Mouse (Mus musculus): Measurements from ENCODE around the gene Prdm12. TPM values are rescaled to one million over a fixed set of nuclear protein-coding genes. Genes with fewer than 3 reads are reported as not detected.

The Prdm12 gene
- total RNA-seq, 2 experiments from 2014 or later = 0.16 to 0.44 TPM

GRCm38 (mm10) chr2:31690063-31690462 is 50.2 kb downstream of the Prdm12 start:
- intact Hi-C loops (cut with DNase I) = no loop called here
- no peak for DNase-seq (ENCODE audit: low spot score in 2 of 2)

- intact Hi-C loops (cut with DNase I) = no loop called here
- no peak for DNase-seq (ENCODE audit: low spot score in 2 of 2)
Observed at GRCm38 (mm10) chr2:31698209-31698608, 58.4 kb downstream of the Prdm12 start.

GRCm38 (mm10) chr2:31700545-31701446 is 61.0 kb downstream of the Prdm12 start:
- DNase-seq (ENCODE audit: low spot score in 2 of 2) = no peak
- intact Hi-C loops (cut with DNase I) = no loop called here

- intact Hi-C loops (cut with DNase I) = no loop called here
- no peak for DNase-seq (ENCODE audit: low spot score in 2 of 2)
Observed at GRCm38 (mm10) chr2:31703226-31703625, 63.4 kb downstream of the Prdm12 start.

Small RNAs within 50 kb of the gene (microRNA-seq; reads per million reads assigned to microRNA genes)
- 1.5 reads per million for gene Mir6998

Other genes with a start within 250 kb of the Prdm12 start
- 10 to 100 TPM; 20.2 to 23.8 TPM for gene Ass1, start 169.8 kb upstream of the Prdm12 start, total RNA-seq (2021)
- gene Fubp3, start 67.4 kb upstream of the Prdm12 start, total RNA-seq (2021) = 10 to 100 TPM; 38.1 to 51.7 TPM
- 10 to 100 TPM; 19.8 to 23.9 TPM for gene Exosc2, start 30.7 kb downstream of the Prdm12 start, total RNA-seq (2021)
- gene Abl1, start 48.3 kb downstream of the Prdm12 start, total RNA-seq (2021) = 10 to 100 TPM; 37.8 to 52.2 TPM
- gene Qrfp, start 170.5 kb downstream of the Prdm12 start, total RNA-seq (2021) = not detected
- gene Fibcd1, start 206.0 kb downstream of the Prdm12 start, total RNA-seq (2021) = 1 to 10 TPM; 8.4 to 8.7 TPM
- gene Lamc3, start 247.3 kb downstream of the Prdm12 start, total RNA-seq (2021) = 1 to 10 TPM; 6.8 to 9.6 TPM

Data from left cerebral cortex, postnatal 36 days (tissue).